Mouse (Mus musculus) heart, embryonic 11.5 days (tissue): ENCODE results near the gene Vmn1r165. TPM values are rescaled to one million over a fixed set of nuclear protein-coding genes. Genes with fewer than 3 reads are reported as not detected.
"Not testable (repeated sequence)": the region's sequence is repeated elsewhere in the genome, so short reads cannot be mapped to it uniquely, and the experiment has no call there.

Source experiments
- ATAC-seq: fragments of 200-750 bp; cut with Nextera tagmentation; replicated peaks from 2 replicates; pipeline ENCODE4 v1.8.0; 2017; ENCODE audit warnings: moderate library complexity; ENCODE audit not compliant: insufficient number of reproducible peaks, low FRiP score, low TSS enrichment
- H3K27ac ChIP-seq: fragments of 300-500 bp; sonication (generic); 2 replicates; pipeline ENCODE4 v1.5.1; 2014; ENCODE audit warnings: mild to moderate bottlenecking, low read depth, low read length
- H3K27me3 ChIP-seq: fragments of 300-500 bp; sonication (generic); 2 replicates; pipeline ENCODE4 v1.6.1; 2014; ENCODE audit warnings: mild to moderate bottlenecking, low read length, mixed read lengths; ENCODE audit not compliant: control insufficient read depth, insufficient read depth
- H3K36me3 ChIP-seq: fragments of 300-500 bp; sonication (generic); 2 replicates; pipeline ENCODE4 v1.6.1; 2014; ENCODE audit warnings: mild to moderate bottlenecking, low read length, moderate library complexity, mixed read lengths; ENCODE audit not compliant: control insufficient read depth, insufficient read depth
- H3K4me1 ChIP-seq: fragments of 300-500 bp; sonication (generic); 2 replicates; pipeline ENCODE4 v1.6.1; 2014; ENCODE audit warnings: low read length; ENCODE audit not compliant: control insufficient read depth, insufficient read depth
- H3K4me2 ChIP-seq: fragments of 300-500 bp; sonication (generic); 2 replicates; pipeline ENCODE4 v1.6.1; 2014; ENCODE audit warnings: mild to moderate bottlenecking, moderate library complexity
- H3K4me3 ChIP-seq: fragments of 300-500 bp; sonication (generic); 2 replicates; pipeline ENCODE4 v1.5.1; 2014; ENCODE audit warnings: low read depth, low read length
- H3K9ac ChIP-seq: fragments of 300-500 bp; sonication (generic); 2 replicates; pipeline ENCODE4 v1.6.1; 2014; ENCODE audit warnings: mild to moderate bottlenecking, low read depth, low read length, moderate library complexity
- H3K9me3 ChIP-seq: fragments of 300-500 bp; sonication (generic); replicated peaks from 2 replicates; pipeline ENCODE4 v1.6.1; 2016; ENCODE audit warnings: low read length; ENCODE audit not compliant: control insufficient read depth
- WGBS: fragments of 180-500 bp; shearing (Covaris S2); extraction: QIAGEN DNeasy Blood & Tissue Kit; methylation state at CpG from one replicate; pipeline ENCODE4 v1.1.7; 2014; ENCODE audit not compliant: insufficient replicate concordance; 5-methylcytosine and 5-hydroxymethylcytosine counted together
- polyA plus RNA-seq: library from polyadenylated mRNA; unstranded; fragments of >200 nt; fragmentation: Nextera tagmentation; extraction: Ambion mirVana; gene quantifications from 2 replicates; pipeline ENCODE4 v1.2.1, GENCODE M21; 2014

Gene Vmn1r165
- polyA plus RNA-seq, result not detected in 2 replicates

DNA sequence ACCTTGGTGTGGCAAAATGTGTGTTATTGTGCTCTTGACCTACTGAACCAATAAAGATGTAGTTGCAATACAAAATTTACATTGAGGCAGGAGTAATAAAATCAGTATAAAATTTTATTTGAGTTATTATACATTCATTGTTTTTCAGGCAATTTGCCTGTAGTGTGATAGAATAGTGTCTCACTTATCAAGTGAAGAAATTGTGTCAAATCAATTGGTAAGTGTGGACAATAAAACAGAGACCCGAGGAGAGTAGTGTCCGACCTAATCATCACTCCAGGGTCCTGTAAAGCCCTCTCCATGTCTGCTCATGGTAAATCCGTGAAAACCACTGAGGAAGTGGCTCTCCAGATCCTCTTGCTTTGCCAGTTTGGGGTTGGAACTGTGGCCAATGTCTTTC, at the start of gene Vmn1r165:
TSS of gene Vmn1r165 (plus strand) at position 301 of the 400 bp plus-strand sequence.
- H3K36me3 ChIP-seq, H3K9ac ChIP-seq, H3K27me3 ChIP-seq, ATAC-seq, H3K4me3 ChIP-seq, H3K27ac ChIP-seq, H3K4me2 ChIP-seq, H3K9me3 ChIP-seq, H3K4me1 ChIP-seq: not testable (repeated sequence)
- no CpG with 5 or more reads among the region's 3 CpGs for WGBS

DNA sequence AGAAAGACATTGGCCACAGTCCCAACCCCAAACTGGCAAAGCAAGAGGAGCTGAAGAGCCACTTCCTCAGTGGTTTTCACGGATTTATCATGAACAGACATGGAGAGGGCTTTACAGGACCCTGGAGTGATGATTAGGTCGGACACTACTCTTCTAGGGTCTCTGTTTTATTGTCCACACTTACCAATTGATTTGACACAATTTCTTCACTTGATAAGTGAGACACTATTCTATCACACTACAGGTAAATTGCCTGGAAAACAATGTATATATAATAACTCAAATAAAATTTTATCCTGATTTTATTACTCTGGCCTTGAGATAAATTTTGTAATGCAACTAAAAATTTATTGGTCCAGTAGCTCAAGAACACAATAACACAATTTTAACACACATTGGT, 34.5 kb downstream of the Vmn1r165 start, which contains the start of gene Vmn1r166:
TSS of gene Vmn1r166 (minus strand) at position 101 of the 400 bp plus-strand sequence.
- not testable (repeated sequence) for H3K9ac ChIP-seq, H3K4me1 ChIP-seq, H3K27me3 ChIP-seq, H3K27ac ChIP-seq, H3K36me3 ChIP-seq, H3K4me2 ChIP-seq, H3K4me3 ChIP-seq, H3K9me3 ChIP-seq, ATAC-seq
- no CpG with 5 or more reads among the region's 2 CpGs for WGBS

Other genes with a start within 250 kb of the Vmn1r165 start
- gene Gm4214, start 232.7 kb upstream of the Vmn1r165 start, polyA plus RNA-seq, result not detected in 2 replicates
- not detected in 2 replicates for gene Gm4216, start 197.4 kb upstream of the Vmn1r165 start, polyA plus RNA-seq
- gene Vmn1r163, start 161.8 kb upstream of the Vmn1r165 start, polyA plus RNA-seq, result not detected in 2 replicates
- not detected in 2 replicates for gene Gm8720, start 149.9 kb upstream of the Vmn1r165 start, polyA plus RNA-seq
- gene Gm10662, start 72.9 kb upstream of the Vmn1r165 start, polyA plus RNA-seq, result not detected in 2 replicates
- not detected in 2 replicates for gene Vmn1r166, start 34.4 kb downstream of the Vmn1r165 start, polyA plus RNA-seq
- not detected in 2 replicates for gene Gm6902, start 61.6 kb downstream of the Vmn1r165 start, polyA plus RNA-seq
- gene Nlrp4e, start 83.9 kb downstream of the Vmn1r165 start, polyA plus RNA-seq, result not detected in 2 replicates
- gene Nlrp5, start 168.6 kb downstream of the Vmn1r165 start, polyA plus RNA-seq, result not detected in 2 replicates